Mouse (Mus musculus): Measurements from ENCODE around the gene Sox12.

The Sox12 gene

GRCm38 (mm10) chr2:152406126-152406525 is 8.3 kb upstream of the Sox12 start:
- DNase-seq (ENCODE audit: extremely low read depth, low read depth, low spot score): no peak

DNA sequence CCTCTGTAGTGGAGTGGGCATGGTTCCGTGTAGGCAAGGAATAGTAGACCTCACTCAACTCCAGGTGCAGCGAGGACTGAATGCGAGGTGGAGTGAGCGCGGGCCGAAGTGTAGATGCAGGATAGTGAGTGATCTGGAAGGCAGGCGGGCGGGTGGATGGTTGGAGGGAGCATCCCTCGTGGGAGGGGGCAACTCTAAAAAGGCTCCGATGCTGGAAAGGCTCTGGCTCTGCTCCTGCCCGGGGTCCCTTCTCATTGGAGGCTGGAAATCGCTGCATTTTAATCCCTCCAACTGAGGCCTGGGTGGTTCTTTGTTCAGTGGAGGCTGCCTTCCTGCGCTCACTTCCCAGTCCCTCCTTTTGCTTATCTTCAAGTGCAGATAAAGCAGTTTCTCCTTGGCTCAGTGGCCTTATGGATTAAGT is 1.3 kb upstream of the Sox12 start:
- no peak for DNase-seq (ENCODE audit: extremely low read depth, low read depth, low spot score)

- no peak for DNase-seq (ENCODE audit: extremely low read depth, low read depth, low spot score)
These were observed 828 bp upstream of the Sox12 start for GRCm38 (mm10) chr2:152398691-152399090.

DNA sequence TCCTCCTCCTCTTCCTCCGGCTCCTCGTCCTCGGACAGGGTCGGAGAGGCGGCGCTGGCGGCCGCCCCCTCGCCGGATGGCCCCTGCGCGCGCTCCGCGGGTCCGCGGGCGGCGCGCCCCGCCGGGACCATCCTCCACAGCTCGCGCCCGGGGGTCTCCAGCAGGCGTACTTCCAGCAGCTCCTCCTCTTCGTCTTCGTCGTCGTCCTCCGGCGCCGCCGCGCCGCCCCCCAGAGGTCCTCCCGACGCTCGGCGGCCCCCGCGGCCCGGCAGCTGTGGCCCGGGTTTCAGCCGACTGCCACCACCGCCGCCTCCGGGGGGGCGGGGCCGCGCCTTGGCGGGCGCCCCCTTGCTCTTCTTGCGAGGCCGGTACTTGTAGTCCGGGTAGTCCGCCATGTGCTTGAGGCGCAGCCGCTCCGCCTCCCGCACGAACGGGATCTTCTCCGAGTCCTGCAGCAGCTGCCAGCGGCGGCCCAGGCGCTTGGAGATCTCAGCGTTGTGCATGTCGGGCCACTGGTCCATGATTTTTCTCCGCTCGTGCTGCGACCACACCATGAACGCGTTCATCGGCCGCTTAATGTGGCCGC is 766 bp downstream of the Sox12 start:
- no peak for DNase-seq (ENCODE audit: extremely low read depth, low read depth, low spot score)

DNA sequence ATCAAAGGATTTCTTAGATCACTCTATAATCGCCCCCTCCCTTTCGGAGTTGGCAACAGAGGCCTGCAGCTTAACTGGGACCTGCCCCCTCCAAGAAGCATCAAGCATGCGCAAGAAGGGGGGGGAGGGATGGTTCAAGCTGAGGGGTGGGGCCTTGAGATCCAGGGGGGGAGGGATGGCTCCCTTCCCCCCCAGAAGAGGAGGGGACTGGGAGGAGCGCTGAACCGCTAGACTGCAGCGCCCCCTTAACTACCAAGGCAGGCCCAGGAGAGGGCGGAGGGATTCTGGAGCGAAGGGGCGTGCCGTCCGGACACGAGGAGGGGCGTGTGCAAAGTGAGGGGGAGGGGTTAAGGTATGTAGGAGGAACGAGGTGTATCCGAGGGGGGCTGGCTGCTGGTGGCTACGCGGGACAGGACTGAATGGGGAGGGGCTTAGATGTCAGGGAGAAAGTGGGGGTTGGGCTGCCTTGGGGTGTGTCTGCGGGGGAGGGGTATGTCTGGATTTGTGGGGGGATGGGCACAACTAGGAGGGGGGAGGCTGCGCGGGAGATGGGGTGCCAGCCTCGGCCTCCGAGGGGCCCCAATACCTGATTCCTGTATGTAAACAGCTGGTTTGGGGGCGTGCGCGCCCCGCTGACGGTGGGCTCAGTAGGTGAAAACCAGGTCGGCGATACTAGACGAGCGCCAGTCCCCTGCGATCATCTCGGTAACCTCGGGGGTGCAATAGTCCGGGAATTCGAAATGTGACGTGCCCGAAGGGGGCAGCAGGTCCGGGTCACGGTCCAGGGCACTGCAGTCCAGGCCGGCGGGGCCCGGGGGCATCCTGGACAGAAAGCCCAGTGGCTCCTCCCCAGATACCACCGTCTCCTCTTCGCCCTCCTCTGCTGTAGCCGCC is 1.5 kb downstream of the Sox12 start:
- DNase-seq (ENCODE audit: extremely low read depth, low read depth, low spot score): no peak

DNA sequence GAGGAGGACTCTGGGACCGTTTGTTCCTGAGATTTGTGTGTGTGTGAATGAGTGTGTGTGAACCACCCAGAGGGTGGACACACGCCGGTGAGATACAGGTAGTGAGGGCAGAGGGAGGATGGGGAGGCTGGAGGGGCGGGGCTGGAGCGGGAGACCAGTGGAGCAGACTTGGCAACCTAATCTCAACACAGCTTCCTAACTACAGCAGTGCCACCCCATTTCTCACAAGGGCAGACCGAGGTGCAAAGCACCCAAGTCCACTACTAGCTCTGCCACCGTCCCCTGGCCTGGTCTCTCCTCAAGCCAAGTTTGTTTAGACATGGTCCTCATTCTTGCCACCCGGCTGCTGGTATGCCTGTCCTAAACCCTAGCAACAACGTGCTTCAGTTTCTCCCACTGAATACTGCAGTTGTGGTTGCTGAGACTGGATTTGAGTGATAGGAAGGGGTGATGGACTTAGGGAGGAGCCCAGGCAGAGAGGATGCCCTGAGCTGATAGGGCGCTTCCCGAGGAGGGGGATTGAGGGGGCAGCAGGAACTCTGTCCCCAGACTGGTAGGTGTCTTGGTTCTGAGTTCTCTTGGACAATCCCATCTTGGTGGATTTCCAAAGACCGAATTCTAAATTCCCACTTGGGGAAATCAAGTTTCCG is 2.5 kb downstream of the Sox12 start:
- no peak for DNase-seq (ENCODE audit: extremely low read depth, low read depth, low spot score)

DNA sequence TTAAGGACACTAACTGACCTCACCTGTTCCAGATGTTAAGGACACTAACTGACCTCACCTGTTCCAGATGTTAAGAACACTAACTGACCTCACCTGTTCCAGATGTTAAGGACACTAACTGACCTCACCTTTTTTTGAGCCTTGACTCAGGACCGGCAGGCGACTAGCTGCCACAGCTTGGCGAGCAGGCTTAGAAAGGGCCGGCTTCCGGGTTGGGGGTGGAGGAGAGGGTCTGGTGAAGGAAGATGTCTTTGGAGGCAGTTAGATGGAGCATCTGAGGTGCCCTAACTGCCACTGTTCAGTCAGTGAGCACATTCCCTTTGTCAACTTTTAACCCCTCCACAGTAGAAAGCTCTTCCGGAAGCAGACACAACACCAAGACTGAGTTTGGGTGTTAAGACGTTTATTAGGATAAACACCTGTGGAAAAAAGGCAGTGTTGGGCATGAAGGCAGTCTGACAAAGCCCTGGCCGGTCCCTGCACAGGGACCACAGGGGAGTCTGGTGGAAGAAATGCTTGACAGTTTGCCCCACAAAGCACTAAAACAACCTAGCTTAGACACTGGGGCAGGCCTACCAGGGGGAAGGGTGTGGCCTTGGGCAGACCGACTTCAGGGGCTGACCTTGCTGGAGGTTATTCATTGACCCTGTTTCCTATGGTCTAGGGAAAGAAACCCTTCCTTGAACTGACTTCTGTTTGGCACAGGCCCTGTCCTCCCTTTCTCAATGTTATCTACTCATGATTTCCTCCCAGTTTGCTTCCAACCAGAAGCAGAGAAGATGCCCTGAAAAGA is 4.4 kb downstream of the Sox12 start:
- DNase-seq (ENCODE audit: extremely low read depth, low read depth, low spot score): no peak

DNA sequence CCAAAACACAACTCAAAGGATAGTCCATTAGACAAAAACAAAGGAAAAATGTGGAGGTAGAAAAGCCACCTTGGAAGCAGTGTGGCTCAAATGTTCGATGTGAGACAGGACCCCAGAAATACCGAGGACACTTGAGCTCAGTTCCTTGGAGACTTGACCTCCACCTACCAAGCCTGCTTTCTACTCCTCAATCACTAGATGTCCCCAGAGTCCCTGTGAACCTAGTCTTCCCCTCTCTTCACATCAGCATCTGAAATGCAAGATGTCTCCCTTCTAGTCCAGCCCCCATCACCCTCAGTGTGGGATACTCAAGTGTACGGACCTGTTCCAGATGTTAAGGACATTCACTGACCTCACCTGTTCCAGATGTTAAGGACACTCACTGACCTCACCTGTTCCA is 5.1 kb downstream of the Sox12 start:
- no peak for DNase-seq (ENCODE audit: extremely low read depth, low read depth, low spot score)

GRCm38 (mm10) chr2:152384191-152384590 is 13.7 kb downstream of the Sox12 start:
- no peak for DNase-seq (ENCODE audit: extremely low read depth, low read depth, low spot score)

GRCm38 (mm10) chr2:152376345-152376741 is 21.5 kb downstream of the Sox12 start, which contains the start of gene Nrsn2:
TSS of gene Nrsn2 (minus strand) at chr2:152376638.
- DNase-seq (ENCODE audit: extremely low read depth, low read depth, low spot score): no peak

DNA sequence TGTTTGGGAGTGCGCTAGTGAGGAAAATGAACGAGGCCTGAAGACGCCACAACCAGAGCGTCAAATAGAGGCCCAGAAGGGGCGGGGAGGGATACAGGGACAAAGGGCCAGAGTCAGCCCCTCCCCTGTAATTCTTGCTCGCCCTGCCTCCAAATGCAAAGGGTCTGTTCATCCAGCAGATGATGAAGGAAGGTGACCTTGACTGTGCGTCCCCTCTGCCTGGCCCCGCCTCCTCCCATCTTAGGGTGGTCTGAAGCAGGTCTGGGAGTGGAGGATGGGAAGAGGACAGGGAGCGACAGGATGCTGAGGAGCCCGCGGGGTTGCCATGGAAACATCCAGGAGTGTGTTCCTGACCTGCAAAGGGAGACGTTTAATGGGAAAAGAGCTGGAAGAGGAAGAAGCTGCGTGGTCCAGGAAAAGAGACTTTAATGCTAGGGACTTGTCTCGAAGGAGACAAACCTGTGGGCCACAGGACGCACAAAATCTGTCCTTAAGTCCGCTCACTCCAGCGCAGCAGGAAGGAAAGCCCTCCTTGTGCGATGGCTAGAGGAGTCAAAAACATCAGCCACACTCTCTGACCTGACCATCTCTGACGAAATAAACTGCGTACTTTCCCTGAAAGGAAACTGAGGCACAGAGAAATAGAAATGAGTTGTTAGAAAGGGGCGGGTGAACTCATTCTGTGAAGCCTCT is 22.1 kb downstream of the Sox12 start:
- DNase-seq (ENCODE audit: extremely low read depth, low read depth, low spot score): no peak

- DNase-seq (ENCODE audit: extremely low read depth, low read depth, low spot score): no peak
These were observed 24.3 kb downstream of the Sox12 start for GRCm38 (mm10) chr2:152373547-152373946.

GRCm38 (mm10) chr2:152372661-152373060 is 25.2 kb downstream of the Sox12 start:
- DNase-seq (ENCODE audit: extremely low read depth, low read depth, low spot score): no peak

DNA sequence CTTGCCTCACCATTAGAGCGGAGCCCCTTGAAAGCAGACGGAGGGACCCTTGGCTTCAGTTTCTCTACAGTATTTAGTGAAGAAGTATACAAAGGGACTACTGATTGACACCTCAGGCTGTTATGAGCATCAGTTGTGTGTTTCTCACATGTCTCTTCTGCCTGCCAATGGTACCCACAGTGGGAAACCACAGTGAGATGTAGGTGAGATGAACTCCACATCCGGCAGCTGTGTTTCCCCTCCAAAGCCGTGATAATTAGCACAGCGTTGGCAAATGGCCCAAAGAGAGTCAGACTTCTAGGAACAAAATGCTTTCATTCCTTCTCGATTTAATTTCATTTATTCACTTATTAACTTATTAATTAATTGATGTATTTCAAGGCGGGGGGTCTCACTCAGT is 25.8 kb downstream of the Sox12 start:
- no peak for DNase-seq (ENCODE audit: extremely low read depth, low read depth, low spot score)

DNA sequence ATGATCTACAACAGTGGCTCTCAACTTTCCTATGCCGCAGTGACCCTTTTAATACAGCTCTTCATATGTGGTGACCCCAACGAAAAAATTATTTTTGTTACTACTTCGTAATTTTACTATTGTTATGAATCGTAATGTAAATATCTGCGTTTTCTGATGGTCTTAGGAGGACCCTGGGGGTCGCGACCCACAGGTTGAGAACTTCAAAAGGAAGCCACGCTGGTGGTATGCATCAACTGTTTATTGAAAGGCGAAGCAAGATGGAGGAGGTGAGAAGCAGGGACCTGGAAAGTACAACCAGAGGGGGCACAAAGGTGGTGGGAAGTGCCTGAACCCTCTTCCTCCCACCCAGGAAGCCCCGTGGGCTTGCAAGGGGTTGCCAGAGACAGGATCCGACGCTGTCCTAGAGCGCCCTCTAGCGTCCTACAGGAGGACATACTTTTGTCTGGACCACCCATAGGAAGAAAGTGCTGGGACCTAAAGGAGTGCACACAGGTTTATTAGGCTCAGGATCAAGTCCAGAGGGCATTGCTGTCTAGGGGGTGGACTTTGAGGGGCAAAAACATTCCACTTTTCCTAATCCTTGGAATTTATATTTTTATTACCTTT is 29.2 kb downstream of the Sox12 start:
- DNase-seq (ENCODE audit: extremely low read depth, low read depth, low spot score): no peak

DNA sequence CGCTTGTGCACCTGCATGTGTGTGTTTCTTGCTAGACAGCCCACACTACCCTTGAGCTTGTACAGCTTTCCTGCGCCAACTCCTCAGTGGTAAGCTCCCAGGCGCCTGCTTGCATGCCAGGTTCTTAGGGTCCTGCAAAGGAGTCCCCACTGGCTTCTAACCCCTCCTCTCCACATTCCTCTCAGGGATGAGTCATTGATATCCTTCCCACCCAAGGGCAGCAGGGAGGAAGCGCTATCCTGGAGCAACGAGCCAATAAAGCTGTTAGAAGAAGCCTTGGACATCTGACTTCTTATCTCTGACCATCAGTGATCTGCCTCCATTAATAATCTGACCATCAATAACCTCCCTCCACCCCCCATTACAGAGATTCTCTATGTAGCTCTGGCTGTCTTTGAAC is 29.9 kb downstream of the Sox12 start:
- DNase-seq (ENCODE audit: extremely low read depth, low read depth, low spot score): no peak

- no peak for DNase-seq (ENCODE audit: extremely low read depth, low read depth, low spot score)
These were observed 34.4 kb downstream of the Sox12 start for GRCm38 (mm10) chr2:152363245-152364147.

GRCm38 (mm10) chr2:152361193-152361592 is 36.7 kb downstream of the Sox12 start:
- no peak for DNase-seq (ENCODE audit: extremely low read depth, low read depth, low spot score)

- DNase-seq (ENCODE audit: extremely low read depth, low read depth, low spot score): no peak
These were observed 37.5 kb downstream of the Sox12 start for GRCm38 (mm10) chr2:152360271-152360775.

All from fat pad, adult 2 months (tissue).